Mouse (Mus musculus): ENCODE measurements around the gene Nos2. TPM values are rescaled to one million over a fixed set of nuclear protein-coding genes. Genes with fewer than 3 reads are reported as not detected.

Nos2 gene
- polyA plus RNA-seq, 1 experiment from 2014 or later: 0.92 TPM

GRCm38 (mm10) chr11:78924111-78924510 lies 3.5 kb downstream of the Nos2 start:
- ATAC-seq (replicated peaks; ENCODE audit: low FRiP score, low read depth): no peak
- H3K4me3 ChIP-seq (replicated peaks; ENCODE audit: low read depth, low read length): no peak overlapping the region
- 10% methylated on average over 9 of the region's 9 CpGs for WGBS
- H3K27ac ChIP-seq: no peak overlapping the region
- no peak overlapping the region for H3K4me2 ChIP-seq (ENCODE audit: low read length)
- no peaks in the 10 kb centered on the region; the same call in 1 of the 2 replicates for H3K4me1 ChIP-seq (replicated peaks; ENCODE audit: insufficient read depth, low read length)
- peaks cover 25% of the 10 kb centered on the region for H3K27me3 ChIP-seq (ENCODE audit: insufficient read depth, low read length)
- H3K9me3 ChIP-seq (replicated peaks; ENCODE audit: low read length): no peaks in the 10 kb centered on the region
- no peak for DNase-seq (ENCODE audit: low spot score)
- no peak for TF ChIP-seq CTCF (IDR thresholded peaks at IDR 0.05; ENCODE audit: low read depth)
- no peaks in the 10 kb centered on the region for H3K36me3 ChIP-seq (ENCODE audit: insufficient read depth, low read length)
- H3K9ac ChIP-seq (ENCODE audit: low read depth, low read length): no peak overlapping the region

GRCm38 (mm10) chr11:78924916-78925315 lies 4.3 kb downstream of the Nos2 start:
- peak overlapping the region; percentile 48; the same call in 1 of the 2 replicates for H3K9ac ChIP-seq (ENCODE audit: low read depth, low read length)
- peaks cover 25% of the 10 kb centered on the region for H3K27me3 ChIP-seq (ENCODE audit: insufficient read depth, low read length)
- ATAC-seq (replicated peaks; ENCODE audit: low FRiP score, low read depth): no peak

GRCm38 (mm10) chr11:78929345-78929744 lies 8.8 kb downstream of the Nos2 start:
- Histone ChIP-seq H3K36me3 (ENCODE audit: insufficient read depth, low read length) (no peaks in the 10 kb centered on the region), H3K27ac (no peak overlapping the region), H3K4me2 (ENCODE audit: low read length) (no peak overlapping the region), H3K9me3 (replicated peaks; ENCODE audit: low read length) (no peaks in the 10 kb centered on the region), H3K9ac (ENCODE audit: low read depth, low read length) (0 out of 2 replicates have a peak overlapping the region, but pooled peaks have one; percentile 8), H3K4me3 (replicated peaks; ENCODE audit: low read depth, low read length) (no peak overlapping the region), H3K4me1 (replicated peaks; ENCODE audit: insufficient read depth, low read length) (no peaks in the 10 kb centered on the region), H3K27me3 (ENCODE audit: insufficient read depth, low read length) (peaks cover 20% of the 10 kb centered on the region)
- DNase-seq (ENCODE audit: low spot score): no peak
- TF ChIP-seq CTCF (IDR thresholded peaks at IDR 0.05; ENCODE audit: low read depth): no peak
- ATAC-seq (replicated peaks; ENCODE audit: low FRiP score, low read depth): no peak
- WGBS: 48% methylated on average over 5 of the region's 5 CpGs

More at GRCm38 (mm10) chr11:78924916-78925315, 4.3 kb downstream of the Nos2 start:
- TF ChIP-seq CTCF (IDR thresholded peaks at IDR 0.05; ENCODE audit: low read depth): no peak
- H3K4me1 ChIP-seq (replicated peaks; ENCODE audit: insufficient read depth, low read length): no peaks in the 10 kb centered on the region; the same call in 1 of the 2 replicates
- peak overlapping the region; percentile 56 for H3K4me2 ChIP-seq (ENCODE audit: low read length)
- peak overlapping the region; percentile 38 for H3K4me3 ChIP-seq (replicated peaks; ENCODE audit: low read depth, low read length)
- no peaks in the 10 kb centered on the region for H3K9me3 ChIP-seq (replicated peaks; ENCODE audit: low read length)
- no peak overlapping the region for H3K27ac ChIP-seq
- no peaks in the 10 kb centered on the region for H3K36me3 ChIP-seq (ENCODE audit: insufficient read depth, low read length)
- DNase-seq (ENCODE audit: low spot score): peak; percentile 28
- WGBS: under 1% methylated on average over 37 of the region's 37 CpGs

GRCm38 (mm10) chr11:78934307-78934706 lies 13.7 kb downstream of the Nos2 start:
- WGBS: 83% methylated on average over 7 of the region's 7 CpGs
- H3K27ac ChIP-seq: no peak overlapping the region
- ATAC-seq (replicated peaks; ENCODE audit: low FRiP score, low read depth): no peak

GRCm38 (mm10) chr11:78934727-78935126 lies 14.1 kb downstream of the Nos2 start:
- no peaks in the 10 kb centered on the region for H3K36me3 ChIP-seq (ENCODE audit: insufficient read depth, low read length)
- H3K4me2 ChIP-seq (ENCODE audit: low read length): no peak overlapping the region
- H3K27ac ChIP-seq: no peak overlapping the region
- DNase-seq (ENCODE audit: low spot score) (no peak), ATAC-seq (replicated peaks; ENCODE audit: low FRiP score, low read depth) (no peak)
- no peaks in the 10 kb centered on the region for H3K4me1 ChIP-seq (replicated peaks; ENCODE audit: insufficient read depth, low read length)
- no peak overlapping the region for H3K4me3 ChIP-seq (replicated peaks; ENCODE audit: low read depth, low read length)
- no peak overlapping the region for H3K9ac ChIP-seq (ENCODE audit: low read depth, low read length)
- H3K27me3 ChIP-seq (ENCODE audit: insufficient read depth, low read length): no peaks in the 10 kb centered on the region
- H3K9me3 ChIP-seq (replicated peaks; ENCODE audit: low read length): no peaks in the 10 kb centered on the region
- 78% methylated on average over 4 of the region's 4 CpGs for WGBS
- TF ChIP-seq CTCF (IDR thresholded peaks at IDR 0.05; ENCODE audit: low read depth): no peak

More at GRCm38 (mm10) chr11:78934307-78934706, 13.7 kb downstream of the Nos2 start:
- Histone ChIP-seq H3K4me3 (replicated peaks; ENCODE audit: low read depth, low read length) (no peak overlapping the region), H3K4me1 (replicated peaks; ENCODE audit: insufficient read depth, low read length) (no peaks in the 10 kb centered on the region), H3K27me3 (ENCODE audit: insufficient read depth, low read length) (no peaks in the 10 kb centered on the region), H3K4me2 (ENCODE audit: low read length) (no peak overlapping the region), H3K9me3 (replicated peaks; ENCODE audit: low read length) (no peaks in the 10 kb centered on the region), H3K36me3 (ENCODE audit: insufficient read depth, low read length) (no peaks in the 10 kb centered on the region), H3K9ac (ENCODE audit: low read depth, low read length) (no peak overlapping the region)
- DNase-seq (ENCODE audit: low spot score): no peak
- TF ChIP-seq CTCF (IDR thresholded peaks at IDR 0.05; ENCODE audit: low read depth): no peak

- no peak overlapping the region for H3K4me2 ChIP-seq (ENCODE audit: low read length)
- TF ChIP-seq CTCF (IDR thresholded peaks at IDR 0.05; ENCODE audit: low read depth): no peak
- no peaks in the 10 kb centered on the region for H3K27me3 ChIP-seq (ENCODE audit: insufficient read depth, low read length)
- 86% methylated on average over 6 of the region's 6 CpGs for WGBS
- H3K9ac ChIP-seq (ENCODE audit: low read depth, low read length): no peak overlapping the region
- no peaks in the 10 kb centered on the region for H3K9me3 ChIP-seq (replicated peaks; ENCODE audit: low read length)
- H3K4me3 ChIP-seq (replicated peaks; ENCODE audit: low read depth, low read length): no peak overlapping the region
- no peak overlapping the region for H3K27ac ChIP-seq
- no peaks in the 10 kb centered on the region for H3K36me3 ChIP-seq (ENCODE audit: insufficient read depth, low read length)
- DNase-seq (ENCODE audit: low spot score): peak; percentile 8
- H3K4me1 ChIP-seq (replicated peaks; ENCODE audit: insufficient read depth, low read length): no peaks in the 10 kb centered on the region
- ATAC-seq (replicated peaks; ENCODE audit: low FRiP score, low read depth): no peak
Measured at GRCm38 (mm10) chr11:78935178-78935577, 14.6 kb downstream of the Nos2 start.

GRCm38 (mm10) chr11:78943083-78943482 lies 22.5 kb downstream of the Nos2 start:
- no peaks in the 10 kb centered on the region for H3K27me3 ChIP-seq (ENCODE audit: insufficient read depth, low read length)
- no peaks in the 10 kb centered on the region for H3K9me3 ChIP-seq (replicated peaks; ENCODE audit: low read length)
- H3K4me3 ChIP-seq (replicated peaks; ENCODE audit: low read depth, low read length): no peak overlapping the region
- ATAC-seq (replicated peaks; ENCODE audit: low FRiP score, low read depth) (no peak), DNase-seq (ENCODE audit: low spot score) (no peak)
- no peak overlapping the region for H3K27ac ChIP-seq
- no peaks in the 10 kb centered on the region for H3K4me1 ChIP-seq (replicated peaks; ENCODE audit: insufficient read depth, low read length)
- 93% methylated on average over 1 of the region's 1 CpGs for WGBS
- H3K36me3 ChIP-seq (ENCODE audit: insufficient read depth, low read length): no peaks in the 10 kb centered on the region
- no peak for TF ChIP-seq CTCF (IDR thresholded peaks at IDR 0.05; ENCODE audit: low read depth)
- no peak overlapping the region for H3K9ac ChIP-seq (ENCODE audit: low read depth, low read length)
- H3K4me2 ChIP-seq (ENCODE audit: low read length): no peak overlapping the region

Data from kidney, postnatal 0 days (tissue).